Mouse (Mus musculus): ENCODE data around the gene 3110082I17Rik. TPM values are rescaled to one million over a fixed set of nuclear protein-coding genes. Genes with fewer than 3 reads are reported as not detected.

The 3110082I17Rik gene
- polyA plus RNA-seq, 1 experiment from 2014 or later, result 15.5 TPM

DNA sequence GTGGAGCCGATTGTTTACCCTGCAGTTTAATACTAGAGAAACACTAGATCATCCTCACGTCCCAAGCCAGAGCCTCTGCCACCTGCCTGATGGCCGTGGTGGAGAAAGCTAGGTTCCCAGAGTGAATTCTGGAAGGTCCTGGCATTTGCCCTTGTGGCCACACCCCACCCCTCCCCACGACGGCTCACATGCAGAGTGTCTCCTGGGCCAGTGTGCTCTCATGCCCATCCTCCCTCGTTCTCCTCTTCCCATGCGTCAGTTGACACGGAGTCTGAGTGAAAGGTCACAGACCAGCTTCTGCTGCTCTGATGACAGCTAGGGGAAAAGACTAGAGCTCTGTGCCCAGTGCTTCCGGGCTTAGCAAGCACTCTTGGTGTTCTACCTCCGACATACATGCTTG lies 75.8 kb downstream of the 3110082I17Rik start:
- Histone ChIP-seq H3K27ac (peak overlapping the region; percentile 57), H3K9ac (0 out of 2 replicates have a peak overlapping the region, but pooled peaks have one; percentile 27), H3K9me3 (replicated peaks) (no peaks in the 10 kb centered on the region), H3K4me3 (no peak overlapping the region), H3K36me3 (no peaks in the 10 kb centered on the region), H3K27me3 (no peaks in the 10 kb centered on the region), H3K4me1 (replicated peaks) (peaks cover 91% of the 10 kb centered on the region), H3K4me2 (peak overlapping the region; percentile 27)
- ATAC-seq (replicated peaks; ENCODE audit: insufficient number of reproducible peaks, insufficient read depth, low FRiP score, low read depth), result no peak
- WGBS, result 18% methylated on average over 10 of the region's 10 CpGs

GRCm38 (mm10) chr5:139383234-139383633 lies 77.1 kb downstream of the 3110082I17Rik start:
- ATAC-seq (replicated peaks; ENCODE audit: insufficient number of reproducible peaks, insufficient read depth, low FRiP score, low read depth), result no peak
- Histone ChIP-seq H3K4me1 (replicated peaks) (peaks cover 90% of the 10 kb centered on the region), H3K9me3 (replicated peaks) (no peaks in the 10 kb centered on the region), H3K9ac (peak overlapping the region; percentile 78), H3K27ac (peak overlapping the region; percentile 98), H3K4me2 (peak overlapping the region; percentile 81), H3K4me3 (peak overlapping the region; percentile 81; the same call in 1 of the 2 replicates), H3K36me3 (no peaks in the 10 kb centered on the region), H3K27me3 (no peaks in the 10 kb centered on the region)
- 71% methylated on average over 9 of the region's 9 CpGs for WGBS

GRCm38 (mm10) chr5:139382760-139383159 lies 77.6 kb downstream of the 3110082I17Rik start:
- Histone ChIP-seq H3K27me3 (no peaks in the 10 kb centered on the region), H3K9ac (peak overlapping the region; percentile 78), H3K4me2 (peak overlapping the region; percentile 81), H3K9me3 (replicated peaks) (no peaks in the 10 kb centered on the region), H3K4me1 (replicated peaks) (peaks cover 90% of the 10 kb centered on the region), H3K27ac (peak overlapping the region; percentile 98), H3K4me3 (peak overlapping the region; percentile 81), H3K36me3 (no peaks in the 10 kb centered on the region)
- 5% methylated on average over 8 of the region's 8 CpGs for WGBS
- ATAC-seq (replicated peaks; ENCODE audit: insufficient number of reproducible peaks, insufficient read depth, low FRiP score, low read depth), result peak; percentile 47

DNA sequence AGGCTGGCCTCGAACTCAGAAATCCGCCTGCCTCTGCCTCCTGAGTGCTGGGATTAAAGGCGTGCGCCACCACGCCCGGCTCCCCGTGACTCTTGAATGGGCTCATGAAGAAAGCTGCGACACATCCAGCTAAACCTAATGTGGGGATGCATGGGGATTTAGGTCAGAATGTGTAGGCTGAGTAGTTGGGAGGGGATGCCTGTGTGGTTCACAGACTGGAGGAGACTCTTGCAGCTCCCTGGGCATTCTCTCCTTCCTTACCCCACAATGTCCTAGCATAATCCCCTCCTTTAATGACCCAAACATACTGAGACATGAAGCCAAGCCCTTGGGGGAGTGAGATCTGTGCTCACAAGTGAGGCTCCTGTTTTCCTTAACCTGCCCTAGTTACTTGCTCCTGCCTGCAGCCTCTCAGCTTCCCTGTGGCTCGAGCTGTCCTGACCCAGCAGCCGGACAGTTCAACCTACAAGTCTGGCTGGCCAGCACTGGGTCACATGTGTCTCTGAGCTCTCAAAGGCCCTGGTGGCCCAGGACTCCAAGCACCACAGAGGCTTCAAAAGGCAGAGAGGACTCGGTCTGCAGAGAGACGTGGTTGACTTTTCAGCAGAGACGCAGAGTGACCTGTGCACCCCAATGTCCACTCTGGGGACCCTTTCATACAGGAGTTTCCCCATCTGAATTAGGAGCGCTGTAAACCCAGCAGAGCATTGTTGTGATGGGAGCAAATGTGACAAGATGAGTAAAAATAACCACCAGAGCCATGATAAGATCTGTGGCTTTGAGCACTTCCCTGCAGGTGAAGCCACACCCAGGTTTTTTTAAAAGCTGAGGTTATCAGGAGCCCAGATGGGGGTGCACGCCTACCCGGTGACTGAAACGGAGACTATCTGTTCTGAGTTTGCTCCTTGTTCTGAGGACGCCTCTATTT lies 78.5 kb downstream of the 3110082I17Rik start:
- 55% methylated on average over 18 of the region's 18 CpGs for WGBS
- peaks cover 92% of the 10 kb centered on the region for H3K4me1 ChIP-seq (replicated peaks)
- peak overlapping the region; percentile 78 for H3K9ac ChIP-seq
- ATAC-seq (replicated peaks; ENCODE audit: insufficient number of reproducible peaks, insufficient read depth, low FRiP score, low read depth), result no peak
- H3K36me3 ChIP-seq, result no peaks in the 10 kb centered on the region
- H3K9me3 ChIP-seq (replicated peaks), result no peaks in the 10 kb centered on the region
- H3K27ac ChIP-seq, result peak overlapping the region; percentile 98
- H3K4me2 ChIP-seq, result peak overlapping the region; percentile 81
- H3K27me3 ChIP-seq, result no peaks in the 10 kb centered on the region
- peak overlapping the region; percentile 81 for H3K4me3 ChIP-seq

DNA sequence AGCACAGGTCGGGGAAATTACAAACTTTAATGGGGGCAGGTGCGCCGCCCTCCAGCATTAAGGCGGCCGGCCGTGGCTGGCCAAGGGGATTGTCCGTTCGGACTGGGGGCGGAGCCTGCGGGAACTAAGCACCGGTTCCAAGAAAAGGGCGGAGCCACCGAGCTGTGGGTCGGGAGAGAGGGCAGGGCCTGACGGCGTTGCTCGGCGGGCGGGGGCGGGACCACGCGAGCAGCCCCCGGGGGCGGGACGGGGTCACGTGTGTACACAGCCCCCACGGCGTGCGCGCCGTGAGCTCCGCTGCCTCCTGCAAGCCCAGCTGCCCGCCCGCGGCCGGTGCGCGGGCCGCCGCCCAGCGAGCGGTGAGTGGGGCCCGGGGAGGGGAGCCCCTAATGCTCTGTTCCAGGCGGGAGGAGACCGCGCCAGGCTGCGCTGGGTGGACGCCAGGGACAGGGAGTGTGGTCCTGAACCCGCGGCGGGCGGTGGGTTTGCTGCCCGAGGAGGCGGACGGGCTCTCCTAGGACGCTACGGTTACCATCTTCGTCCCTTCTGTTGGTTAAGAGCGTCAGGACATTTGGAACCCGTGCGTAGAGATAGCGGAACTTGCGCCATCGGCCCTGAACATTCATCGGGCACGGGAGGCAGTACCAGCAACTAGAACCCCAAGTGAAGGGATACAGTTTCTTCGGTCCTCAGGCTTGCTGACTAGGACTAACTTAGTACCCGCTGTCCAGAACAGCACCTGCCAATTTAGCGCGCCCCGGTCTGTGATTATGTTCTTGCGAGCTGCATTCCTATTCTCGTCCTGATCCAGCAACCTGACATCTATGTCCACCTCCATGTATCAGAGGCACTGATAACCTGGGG lies 79.7 kb downstream of the 3110082I17Rik start:
- peaks cover 91% of the 10 kb centered on the region for H3K4me1 ChIP-seq (replicated peaks)
- ATAC-seq (replicated peaks; ENCODE audit: insufficient number of reproducible peaks, insufficient read depth, low FRiP score, low read depth), result peak; percentile 76
- no peaks in the 10 kb centered on the region for H3K9me3 ChIP-seq (replicated peaks)

GRCm38 (mm10) chr5:139379771-139380384 lies 80.4 kb downstream of the 3110082I17Rik start:
- ATAC-seq (replicated peaks; ENCODE audit: insufficient number of reproducible peaks, insufficient read depth, low FRiP score, low read depth), result no peak
- Histone ChIP-seq H3K4me1 (replicated peaks) (peaks cover 84% of the 10 kb centered on the region), H3K27me3 (no peaks in the 10 kb centered on the region), H3K27ac (peak overlapping the region; percentile 98), H3K36me3 (no peaks in the 10 kb centered on the region), H3K9ac (peak overlapping the region; percentile 78), H3K4me3 (peak overlapping the region; percentile 81), H3K4me2 (peak overlapping the region; percentile 81), H3K9me3 (replicated peaks) (no peaks in the 10 kb centered on the region)
- WGBS, result 14% methylated on average over 8 of the region's 8 CpGs

More for the DNA sequence above, 79.7 kb downstream of the 3110082I17Rik start:
- Histone ChIP-seq H3K4me3 (peak overlapping the region; percentile 81), H3K27ac (peak overlapping the region; percentile 98), H3K9ac (peak overlapping the region; percentile 78), H3K27me3 (no peaks in the 10 kb centered on the region), H3K36me3 (no peaks in the 10 kb centered on the region), H3K4me2 (peak overlapping the region; percentile 81)
- WGBS, result 1% methylated on average over 60 of the region's 73 CpGs

DNA sequence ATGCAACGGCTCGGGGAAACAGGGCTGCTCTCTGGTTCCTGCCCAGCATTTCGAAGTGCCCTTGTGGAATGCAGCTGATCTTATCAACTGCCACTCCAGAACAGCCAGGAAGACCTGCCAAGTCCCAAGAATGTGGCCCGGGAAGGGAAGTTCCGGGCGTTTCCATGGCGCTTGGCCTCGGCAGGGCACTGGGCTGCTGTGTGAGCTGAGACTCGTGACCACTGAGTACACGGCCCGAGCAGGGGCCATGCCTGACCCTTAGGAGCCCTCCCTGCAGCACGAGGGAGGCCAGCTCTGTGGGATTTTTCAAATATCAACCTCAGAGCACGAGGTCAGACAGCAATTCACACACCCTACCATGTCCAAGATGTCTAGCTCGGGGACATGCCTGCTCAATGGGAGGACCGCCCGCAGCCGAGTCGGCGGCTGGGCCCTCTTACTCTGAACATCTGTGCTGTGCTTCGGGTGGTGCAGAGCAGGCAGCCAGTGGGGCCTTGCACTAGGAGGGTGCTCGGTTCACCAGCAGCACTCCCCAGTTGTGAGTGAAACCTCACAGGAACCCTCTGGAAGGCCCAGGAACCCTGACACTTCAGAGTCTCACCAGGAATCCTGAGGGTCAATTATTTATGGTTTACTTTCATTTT lies 81.2 kb downstream of the 3110082I17Rik start:
- Histone ChIP-seq H3K9ac (no peak overlapping the region), H3K36me3 (no peaks in the 10 kb centered on the region), H3K4me2 (peak overlapping the region; percentile 81), H3K4me1 (replicated peaks) (peaks cover 76% of the 10 kb centered on the region), H3K27me3 (no peaks in the 10 kb centered on the region), H3K9me3 (replicated peaks) (no peaks in the 10 kb centered on the region), H3K4me3 (peak overlapping the region; percentile 81; the same call in 1 of the 2 replicates), H3K27ac (peak overlapping the region; percentile 98)
- peak; percentile 55 for ATAC-seq (replicated peaks; ENCODE audit: insufficient number of reproducible peaks, insufficient read depth, low FRiP score, low read depth)
- WGBS, result 16% methylated on average over 21 of the region's 21 CpGs

DNA sequence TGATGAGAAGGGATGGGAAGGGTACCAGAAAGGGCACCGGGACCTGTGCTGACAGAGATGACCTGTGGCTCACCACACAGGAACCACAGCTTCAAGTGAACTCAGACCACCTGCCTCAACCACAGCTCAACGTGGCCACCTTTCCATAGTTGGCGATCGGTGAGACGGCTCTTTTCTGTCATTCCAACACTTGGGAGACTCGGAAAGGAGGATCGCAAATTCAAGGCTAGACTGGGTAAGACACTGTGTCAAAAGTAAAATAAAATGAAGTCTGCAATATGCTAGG lies 82.1 kb downstream of the 3110082I17Rik start:
- H3K9ac ChIP-seq, result 0 out of 2 replicates have a peak overlapping the region, but pooled peaks have one; percentile 48
- no peak for ATAC-seq (replicated peaks; ENCODE audit: insufficient number of reproducible peaks, insufficient read depth, low FRiP score, low read depth)
- 71% methylated on average over 7 of the region's 7 CpGs for WGBS
- H3K36me3 ChIP-seq, result no peaks in the 10 kb centered on the region
- H3K9me3 ChIP-seq (replicated peaks), result no peaks in the 10 kb centered on the region
- peak overlapping the region; percentile 49 for H3K4me2 ChIP-seq
- H3K27me3 ChIP-seq, result no peaks in the 10 kb centered on the region
- H3K27ac ChIP-seq, result peak overlapping the region; percentile 98
- peaks cover 69% of the 10 kb centered on the region for H3K4me1 ChIP-seq (replicated peaks)
- peak overlapping the region; percentile 18; the same call in 1 of the 2 replicates for H3K4me3 ChIP-seq

DNA sequence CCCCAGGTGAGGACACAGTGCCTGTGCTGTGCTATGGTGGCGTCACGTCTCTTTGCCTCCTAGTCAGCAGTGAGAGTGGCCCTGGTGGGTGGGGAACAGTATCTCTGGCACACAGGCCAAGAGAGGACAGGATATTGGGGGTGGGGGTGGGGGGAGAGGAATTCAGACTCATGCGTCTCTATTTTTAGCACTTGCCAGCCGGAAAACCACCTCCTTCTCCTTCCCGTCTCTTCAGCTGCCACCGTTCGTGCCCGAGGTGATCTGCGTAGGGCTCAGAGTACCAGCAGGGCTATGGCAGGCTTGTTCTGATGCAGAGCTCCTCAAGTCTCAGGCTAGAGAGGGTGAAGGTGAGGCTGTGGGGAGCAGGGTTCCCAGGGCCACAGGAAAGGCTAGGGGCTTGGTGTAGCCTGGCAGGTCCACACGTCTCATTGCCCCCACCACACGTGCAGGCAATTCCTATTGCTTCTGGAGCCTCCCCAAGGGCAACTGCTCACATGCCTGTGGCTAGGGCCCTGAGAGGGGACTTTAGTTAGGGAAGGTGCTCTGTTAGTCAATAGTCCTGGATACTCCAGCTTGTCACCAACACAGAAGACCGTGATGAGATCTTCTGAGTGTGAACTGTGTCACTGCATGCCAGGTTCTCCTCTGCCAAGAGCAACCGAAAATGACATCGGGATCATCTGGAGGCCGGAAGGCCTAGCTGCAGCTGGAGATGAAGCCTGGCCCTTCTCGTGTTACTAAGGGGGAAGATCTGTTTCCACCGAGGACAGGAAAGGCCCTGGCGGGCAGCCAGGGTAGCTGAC lies 82.7 kb downstream of the 3110082I17Rik start, which contains the start of gene Gpr146:
Gene Gpr146 (plus strand): TSS at position 230 of the 803 bp plus-strand sequence.
- peaks cover 69% of the 10 kb centered on the region for H3K4me1 ChIP-seq (replicated peaks)
- H3K9me3 ChIP-seq (replicated peaks), result no peaks in the 10 kb centered on the region
- H3K4me2 ChIP-seq, result peak within 1 kb of the TSS; percentile 81
- 10% methylated on average over 18 of the region's 18 CpGs for WGBS
- H3K9ac ChIP-seq, result peak within 1 kb of the TSS; percentile 48
- ATAC-seq (replicated peaks; ENCODE audit: insufficient number of reproducible peaks, insufficient read depth, low FRiP score, low read depth), result peak; percentile 58
- no peaks in the 10 kb centered on the region for H3K27me3 ChIP-seq
- peak within 1 kb of the TSS; percentile 98 for H3K27ac ChIP-seq
- H3K36me3 ChIP-seq, result no peaks in the 10 kb centered on the region
- H3K4me3 ChIP-seq, result peak within 1 kb of the TSS; percentile 18; the same call in 1 of the 2 replicates

DNA sequence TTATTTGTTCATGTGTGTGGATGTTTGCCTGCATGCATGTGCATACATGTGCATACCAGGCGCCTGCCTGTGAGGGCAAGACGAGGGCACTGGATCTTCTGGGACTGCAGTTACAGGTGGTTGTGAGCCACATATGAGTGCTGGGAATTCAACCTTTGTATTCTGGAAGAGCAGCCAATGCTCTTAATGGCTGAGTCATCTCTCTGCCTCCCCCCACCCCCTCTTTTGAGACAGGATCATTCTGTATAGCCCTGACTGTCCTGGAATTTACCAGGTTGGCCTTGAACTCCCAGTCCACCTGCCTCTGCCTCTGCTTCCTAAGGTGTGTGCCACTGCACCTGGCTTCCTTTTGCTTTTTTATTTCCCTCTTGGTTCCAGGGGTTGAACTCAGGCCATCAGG lies 85.5 kb downstream of the 3110082I17Rik start:
- Histone ChIP-seq H3K4me2 (no peak overlapping the region), H3K4me3 (no peak overlapping the region), H3K36me3 (no peaks in the 10 kb centered on the region), H3K27me3 (no peaks in the 10 kb centered on the region), H3K27ac (no peak overlapping the region), H3K4me1 (replicated peaks) (peaks cover 63% of the 10 kb centered on the region), H3K9me3 (replicated peaks) (no peaks in the 10 kb centered on the region), H3K9ac (no peak overlapping the region)
- no peak for ATAC-seq (replicated peaks; ENCODE audit: insufficient number of reproducible peaks, insufficient read depth, low FRiP score, low read depth)
- WGBS, result 79% methylated on average over 2 of the region's 2 CpGs

All from heart, embryonic 15.5 days (tissue).